Mouse (Mus musculus): ENCODE data around the gene Dgki. TPM values are rescaled to one million over a fixed set of nuclear protein-coding genes. Genes with fewer than 3 reads are reported as not detected.

Dgki gene
- polyA plus RNA-seq, 1 experiment from 2014 or later = 9.6 TPM

DNA sequence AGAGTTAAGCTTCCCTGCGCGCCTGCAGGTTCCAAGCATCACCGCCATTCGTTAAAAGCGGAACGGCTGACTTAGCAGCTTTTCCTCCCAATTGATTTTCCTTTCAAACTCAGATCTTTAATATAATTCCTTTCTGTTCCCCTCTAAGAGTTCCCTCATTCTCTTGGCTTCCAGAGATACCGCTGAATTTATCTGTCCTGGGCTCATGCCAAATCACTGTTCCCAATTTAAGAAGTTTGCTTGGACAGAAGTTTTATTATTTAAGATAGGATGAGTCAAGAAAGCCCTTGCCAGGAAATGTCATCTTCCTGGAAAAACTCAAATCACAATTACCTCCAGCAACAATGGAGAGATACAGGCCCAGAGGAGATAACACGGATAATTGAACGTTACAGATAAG is 326.9 kb downstream of the Dgki start:
- ATAC-seq (ENCODE audit: low FRiP score) = no peak
- H3K27me3 ChIP-seq (ENCODE audit: control insufficient read depth, insufficient read depth, low read length) = no peaks in the 10 kb centered on the region
- H3K9ac ChIP-seq = no peak overlapping the region
- peaks cover 3% of the 10 kb centered on the region; the same call in 1 of the 2 replicates for H3K36me3 ChIP-seq (replicated peaks; ENCODE audit: control insufficient read depth, insufficient read depth)
- no peak overlapping the region for H3K27ac ChIP-seq
- no peaks in the 10 kb centered on the region for H3K4me1 ChIP-seq (replicated peaks; ENCODE audit: control insufficient read depth, insufficient read depth, low read length)
- H3K4me2 ChIP-seq (replicated peaks) = no peak overlapping the region
- no peaks in the 10 kb centered on the region for H3K9me3 ChIP-seq (ENCODE audit: control insufficient read depth, low read length)
- H3K4me3 ChIP-seq (replicated peaks; ENCODE audit: low read length) = no peak overlapping the region
- DNase-seq (ENCODE audit: low spot score) = no peak
- 70% methylated on average over 9 of the region's 9 CpGs for WGBS

DNA sequence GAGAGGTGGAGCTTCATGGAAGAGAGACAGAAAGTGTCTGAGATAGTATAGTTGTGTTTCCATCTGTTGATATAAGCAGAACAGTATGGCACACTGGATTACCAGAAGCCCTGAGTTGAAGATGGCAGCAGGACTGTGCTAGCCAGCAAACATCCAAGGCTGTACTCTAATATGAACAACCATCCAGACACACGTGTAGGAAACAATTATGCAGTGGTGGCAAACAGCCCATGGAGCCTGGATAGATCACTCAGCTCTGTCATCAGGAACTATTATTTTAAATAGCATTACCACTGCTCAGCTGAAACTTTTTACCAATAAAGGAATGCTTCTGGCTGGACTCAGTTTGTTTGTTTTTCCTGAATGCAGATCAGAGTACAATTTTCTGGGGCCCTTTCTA is 327.5 kb downstream of the Dgki start:
- whole genome bisulfite sequencing = 68% methylated on average over 1 of the region's 1 CpGs
- no peaks in the 10 kb centered on the region for H3K9me3 ChIP-seq (ENCODE audit: control insufficient read depth, low read length)
- DNase-seq (ENCODE audit: low spot score) = no peak
- no peaks in the 10 kb centered on the region for H3K27me3 ChIP-seq (ENCODE audit: control insufficient read depth, insufficient read depth, low read length)
- H3K36me3 ChIP-seq (replicated peaks; ENCODE audit: control insufficient read depth, insufficient read depth) = peaks cover 3% of the 10 kb centered on the region; the same call in 1 of the 2 replicates
- H3K4me2 ChIP-seq (replicated peaks) = no peak overlapping the region
- H3K9ac ChIP-seq = no peak overlapping the region
- no peak for ATAC-seq (ENCODE audit: low FRiP score)
- no peak overlapping the region for H3K27ac ChIP-seq
- no peaks in the 10 kb centered on the region for H3K4me1 ChIP-seq (replicated peaks; ENCODE audit: control insufficient read depth, insufficient read depth, low read length)
- H3K4me3 ChIP-seq (replicated peaks; ENCODE audit: low read length) = no peak overlapping the region

DNA sequence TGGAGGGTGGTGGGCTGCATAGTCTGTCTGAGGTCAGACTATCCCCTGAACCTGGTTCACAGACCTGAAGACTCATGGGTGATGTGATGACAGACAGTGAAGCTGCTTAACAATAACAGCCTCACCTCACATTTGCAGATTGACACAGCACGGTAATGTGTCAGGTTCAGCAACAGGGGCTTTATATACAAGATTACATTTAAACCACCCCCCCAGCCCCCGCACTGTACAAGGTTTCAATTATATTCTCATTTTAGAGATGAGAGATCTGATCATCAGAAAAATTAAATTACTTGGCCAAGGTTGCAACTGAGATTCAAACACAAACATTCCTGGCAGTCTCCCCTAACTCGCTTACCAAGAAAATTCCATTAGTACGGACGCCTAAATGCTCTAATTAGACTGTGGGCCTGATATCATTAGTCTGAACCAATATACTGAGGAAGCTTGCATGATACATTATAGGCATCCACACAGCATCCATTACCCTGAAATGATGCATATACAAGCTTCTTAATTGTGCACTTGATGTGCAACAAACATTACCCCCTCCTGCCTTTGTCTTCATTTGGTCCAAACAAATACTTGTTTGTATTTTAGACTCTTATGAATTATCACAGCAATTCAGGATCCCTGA is 330.6 kb downstream of the Dgki start:
- H3K27ac ChIP-seq = peak overlapping the region; percentile 47; the same call in 1 of the 2 replicates
- no peaks in the 10 kb centered on the region for H3K27me3 ChIP-seq (ENCODE audit: control insufficient read depth, insufficient read depth, low read length)
- H3K4me1 ChIP-seq (replicated peaks; ENCODE audit: control insufficient read depth, insufficient read depth, low read length) = no peaks in the 10 kb centered on the region; the same call in 1 of the 2 replicates
- no peak overlapping the region for H3K4me2 ChIP-seq (replicated peaks)
- DNase-seq (ENCODE audit: low spot score) (no peak), ATAC-seq (ENCODE audit: low FRiP score) (peak; percentile 64)
- 60% methylated on average over 5 of the region's 5 CpGs for WGBS
- no peak overlapping the region for H3K9ac ChIP-seq
- no peaks in the 10 kb centered on the region for H3K9me3 ChIP-seq (ENCODE audit: control insufficient read depth, low read length)
- no peak overlapping the region for H3K4me3 ChIP-seq (replicated peaks; ENCODE audit: low read length)
- H3K36me3 ChIP-seq (replicated peaks; ENCODE audit: control insufficient read depth, insufficient read depth) = no peaks in the 10 kb centered on the region; the same call in 1 of the 2 replicates

DNA sequence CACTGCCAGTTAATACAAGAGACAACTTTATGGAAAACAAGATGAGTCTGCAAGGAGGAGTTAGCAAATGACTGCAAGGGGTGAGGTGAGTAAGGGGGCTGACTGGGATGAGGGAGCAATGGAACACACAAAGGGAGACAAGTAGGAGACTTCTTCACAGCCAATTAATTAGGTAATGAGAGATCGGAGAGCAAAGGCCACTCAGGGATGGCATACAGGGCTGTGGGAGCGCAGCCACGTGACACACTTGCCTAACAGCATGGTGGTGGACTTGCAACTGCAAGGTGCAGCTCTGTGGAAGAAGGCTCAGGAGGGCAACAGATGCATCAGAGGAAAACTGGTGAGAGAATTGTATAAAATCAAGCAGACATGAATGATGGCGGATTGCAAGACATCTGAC is 339.3 kb downstream of the Dgki start:
- Histone ChIP-seq H3K9me3 (ENCODE audit: control insufficient read depth, low read length) (no peaks in the 10 kb centered on the region), H3K27ac (no peak overlapping the region)

DNA sequence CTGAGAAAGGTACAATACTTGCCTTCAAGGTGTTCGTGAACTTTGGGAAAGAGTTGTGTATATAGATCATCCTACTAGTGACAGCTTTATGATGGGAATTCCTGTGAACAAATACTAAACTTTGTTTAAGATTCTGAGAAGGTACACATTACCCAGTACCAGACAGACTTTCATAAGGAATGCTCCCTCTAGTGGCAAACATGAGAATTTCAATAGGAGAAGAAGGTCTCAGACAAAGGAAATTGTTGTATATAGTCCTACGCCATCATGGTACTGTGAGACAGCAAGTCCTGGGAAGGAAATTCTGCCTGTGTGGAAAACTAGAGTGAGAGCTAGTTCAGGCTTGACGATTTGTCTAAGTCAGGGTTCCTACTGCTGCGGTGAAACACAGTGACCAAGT is 344.7 kb downstream of the Dgki start:
- no peaks in the 10 kb centered on the region for H3K36me3 ChIP-seq (replicated peaks; ENCODE audit: control insufficient read depth, insufficient read depth)
- no peak overlapping the region for H3K27ac ChIP-seq
- no peaks in the 10 kb centered on the region for H3K9me3 ChIP-seq (ENCODE audit: control insufficient read depth, low read length)
- DNase-seq (ENCODE audit: low spot score) (no peak), ATAC-seq (ENCODE audit: low FRiP score) (no peak)
- no peak overlapping the region for H3K4me2 ChIP-seq (replicated peaks)
- H3K4me3 ChIP-seq (replicated peaks; ENCODE audit: low read length) = no peak overlapping the region
- no peaks in the 10 kb centered on the region for H3K27me3 ChIP-seq (ENCODE audit: control insufficient read depth, insufficient read depth, low read length)
- 88% methylated on average over 4 of the region's 4 CpGs for WGBS
- H3K4me1 ChIP-seq (replicated peaks; ENCODE audit: control insufficient read depth, insufficient read depth, low read length) = 0 out of 2 replicates have a peak, but pooled peaks cover 5% of the 10 kb centered on the region
- no peak overlapping the region for H3K9ac ChIP-seq

More for the DNA sequence above, 339.3 kb downstream of the Dgki start:
- H3K27me3 ChIP-seq (ENCODE audit: control insufficient read depth, insufficient read depth, low read length) = no peaks in the 10 kb centered on the region
- DNase-seq (ENCODE audit: low spot score) = no peak
- no peak for ATAC-seq (ENCODE audit: low FRiP score)
- H3K4me2 ChIP-seq (replicated peaks) = no peak overlapping the region
- H3K4me3 ChIP-seq (replicated peaks; ENCODE audit: low read length) = no peak overlapping the region
- 92% methylated on average over 4 of the region's 4 CpGs for WGBS
- H3K4me1 ChIP-seq (replicated peaks; ENCODE audit: control insufficient read depth, insufficient read depth, low read length) = no peaks in the 10 kb centered on the region; the same call in 1 of the 2 replicates
- no peak overlapping the region for H3K9ac ChIP-seq
- no peaks in the 10 kb centered on the region for H3K36me3 ChIP-seq (replicated peaks; ENCODE audit: control insufficient read depth, insufficient read depth)

DNA sequence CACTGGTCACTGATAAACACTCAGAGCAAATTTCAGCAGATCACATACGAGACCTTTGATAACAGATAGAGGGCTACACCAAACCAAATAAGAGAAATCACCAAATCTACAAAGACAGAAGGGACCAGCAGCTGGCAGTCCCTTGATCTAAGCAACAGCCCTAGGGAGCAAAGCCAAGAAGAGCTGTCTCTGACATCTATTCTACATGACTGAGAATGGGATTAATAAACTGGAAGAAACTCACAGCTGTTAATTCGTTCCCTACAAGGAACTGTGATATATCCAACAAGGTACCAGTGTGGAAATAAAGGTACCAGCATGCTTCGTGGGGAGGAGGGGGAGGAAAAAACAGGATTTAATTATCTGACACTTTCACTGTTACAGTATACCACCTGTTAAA is 349.3 kb downstream of the Dgki start:
- Histone ChIP-seq H3K36me3 (replicated peaks; ENCODE audit: control insufficient read depth, insufficient read depth) (no peaks in the 10 kb centered on the region), H3K9ac (no peak overlapping the region), H3K4me3 (replicated peaks; ENCODE audit: low read length) (no peak overlapping the region), H3K9me3 (ENCODE audit: control insufficient read depth, low read length) (no peaks in the 10 kb centered on the region), H3K27me3 (ENCODE audit: control insufficient read depth, insufficient read depth, low read length) (no peaks in the 10 kb centered on the region), H3K4me1 (replicated peaks; ENCODE audit: control insufficient read depth, insufficient read depth, low read length) (0 out of 2 replicates have a peak, but pooled peaks cover 5% of the 10 kb centered on the region), H3K27ac (no peak overlapping the region), H3K4me2 (replicated peaks) (no peak overlapping the region)
- DNase-seq (ENCODE audit: low spot score) = no peak
- ATAC-seq (ENCODE audit: low FRiP score) = no peak
- 60% methylated on average over 3 of the region's 3 CpGs for WGBS

DNA sequence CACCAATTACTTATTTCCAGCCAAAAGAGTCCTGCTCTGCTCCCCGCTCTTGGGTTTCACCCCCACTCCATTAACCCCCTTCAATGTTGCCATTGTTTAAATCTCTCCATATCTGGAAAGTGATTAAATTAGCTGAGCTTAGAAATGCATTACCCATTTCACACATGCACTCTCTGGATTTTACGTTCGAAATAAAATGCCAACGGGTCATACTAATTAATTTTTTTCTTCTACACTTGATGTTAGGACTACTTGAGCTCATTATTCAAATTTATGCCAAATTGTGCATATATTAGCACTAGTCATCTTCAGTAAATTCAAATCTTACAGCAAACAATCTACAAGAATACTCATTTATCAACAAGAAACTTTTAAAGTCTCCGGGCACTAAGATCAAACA is 352.1 kb downstream of the Dgki start:
- WGBS = 73% methylated on average over 5 of the region's 5 CpGs
- Histone ChIP-seq H3K36me3 (replicated peaks; ENCODE audit: control insufficient read depth, insufficient read depth) (no peaks in the 10 kb centered on the region), H3K9ac (no peak overlapping the region), H3K4me1 (replicated peaks; ENCODE audit: control insufficient read depth, insufficient read depth, low read length) (0 out of 2 replicates have a peak, but pooled peaks cover 5% of the 10 kb centered on the region), H3K9me3 (ENCODE audit: control insufficient read depth, low read length) (no peaks in the 10 kb centered on the region), H3K4me2 (replicated peaks) (no peak overlapping the region), H3K4me3 (replicated peaks; ENCODE audit: low read length) (no peak overlapping the region), H3K27me3 (ENCODE audit: control insufficient read depth, insufficient read depth, low read length) (no peaks in the 10 kb centered on the region), H3K27ac (no peak overlapping the region)
- ATAC-seq (ENCODE audit: low FRiP score) = no peak
- no peak for DNase-seq (ENCODE audit: low spot score)

DNA sequence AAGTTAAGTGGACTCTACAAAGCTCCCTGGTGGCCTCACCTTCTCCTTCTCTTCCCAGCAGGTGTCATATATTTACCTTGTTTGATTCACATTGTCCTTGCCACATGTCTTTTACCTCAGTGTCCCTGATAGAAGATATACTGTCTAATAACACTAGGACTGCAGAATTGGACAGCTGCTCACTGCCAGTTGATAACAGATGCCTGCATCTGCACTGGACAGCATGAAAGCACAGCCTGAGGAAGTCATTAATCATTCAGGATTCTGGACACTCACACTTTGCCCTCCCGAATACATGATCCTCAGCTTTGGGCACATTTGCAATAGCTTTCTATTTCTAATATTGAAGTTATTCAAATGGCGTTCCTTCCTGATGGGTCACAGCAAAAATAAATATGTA is 362.5 kb downstream of the Dgki start:
- H3K36me3 ChIP-seq (replicated peaks; ENCODE audit: control insufficient read depth, insufficient read depth) = no peaks in the 10 kb centered on the region
- no peak overlapping the region for H3K9ac ChIP-seq
- H3K27ac ChIP-seq = peak overlapping the region; percentile 26; the same call in 1 of the 2 replicates
- no peak overlapping the region for H3K4me2 ChIP-seq (replicated peaks)
- 41% methylated on average over 2 of the region's 2 CpGs for WGBS
- ATAC-seq (ENCODE audit: low FRiP score) (no peak; the same call in 1 of the 2 replicates), DNase-seq (ENCODE audit: low spot score) (no peak)
- no peaks in the 10 kb centered on the region for H3K9me3 ChIP-seq (ENCODE audit: control insufficient read depth, low read length)
- 0 out of 2 replicates have a peak, but pooled peaks cover 5% of the 10 kb centered on the region for H3K4me1 ChIP-seq (replicated peaks; ENCODE audit: control insufficient read depth, insufficient read depth, low read length)
- no peaks in the 10 kb centered on the region for H3K27me3 ChIP-seq (ENCODE audit: control insufficient read depth, insufficient read depth, low read length)
- H3K4me3 ChIP-seq (replicated peaks; ENCODE audit: low read length) = no peak overlapping the region

DNA sequence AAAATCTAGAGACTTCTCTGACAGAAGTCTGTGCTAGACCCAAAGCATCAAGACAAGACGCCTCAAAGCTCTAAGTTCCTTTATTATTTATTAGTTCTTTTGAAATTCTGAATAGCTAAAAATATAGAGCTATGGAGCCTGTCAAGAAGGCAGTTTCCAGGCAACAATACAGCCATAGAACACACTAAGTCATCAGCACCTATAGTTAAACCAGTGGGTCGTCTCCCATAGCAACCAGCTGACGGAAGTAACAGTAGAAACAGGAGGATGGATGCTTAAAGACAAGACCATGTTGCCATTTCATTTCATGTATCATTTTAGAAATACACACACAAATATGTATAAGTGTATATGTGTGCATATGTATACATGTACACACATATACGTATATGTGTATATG is 363.2 kb downstream of the Dgki start:
- Histone ChIP-seq H3K9ac (no peak overlapping the region), H3K9me3 (ENCODE audit: control insufficient read depth, low read length) (no peaks in the 10 kb centered on the region), H3K36me3 (replicated peaks; ENCODE audit: control insufficient read depth, insufficient read depth) (no peaks in the 10 kb centered on the region), H3K27me3 (ENCODE audit: control insufficient read depth, insufficient read depth, low read length) (no peaks in the 10 kb centered on the region), H3K4me2 (replicated peaks) (no peak overlapping the region), H3K4me3 (replicated peaks; ENCODE audit: low read length) (no peak overlapping the region), H3K27ac (no peak overlapping the region), H3K4me1 (replicated peaks; ENCODE audit: control insufficient read depth, insufficient read depth, low read length) (0 out of 2 replicates have a peak, but pooled peaks cover 5% of the 10 kb centered on the region)
- ATAC-seq (ENCODE audit: low FRiP score) (no peak), DNase-seq (ENCODE audit: low spot score) (no peak)
- 70% methylated on average over 4 of the region's 4 CpGs for WGBS
